Mouse (Mus musculus): Measurements from ENCODE around the gene Cnih2. TPM values are rescaled to one million over a fixed set of nuclear protein-coding genes. Genes with fewer than 3 reads are reported as not detected.
A peak's percentile ranks its signal among the peaks of the same experiment; 100 is the strongest.

Gene Cnih2
- total and polyA plus RNA-seq, 3 experiments: 0.70 TPM; not detected in 2

- Histone ChIP-seq H3K27ac (peak overlapping the region; percentile 59), H3K27me3 (ENCODE audit: control insufficient read depth, insufficient read depth, low read length) (no peaks in the 10 kb centered on the region; the same call in 1 of the 2 replicates), H3K36me3 (ENCODE audit: control insufficient read depth, insufficient read depth, low read length) (no peaks in the 10 kb centered on the region), H3K4me3 (peak overlapping the region; percentile 54), H3K79me2 (replicated peaks; ENCODE audit: control insufficient read depth, insufficient read depth, low read length) (no peaks in the 10 kb centered on the region), H3K4me1 (ENCODE audit: control insufficient read depth, insufficient read depth, low read length) (peaks cover 8% of the 10 kb centered on the region), H3K9ac (ENCODE audit: low read depth, low read length) (peak overlapping the region; percentile 75)
- no peak for TF ChIP-seq POLR2A (IDR thresholded peaks at IDR 0.05; ENCODE audit: insufficient read depth, low read depth, low read length)
- TF ChIP-seq CTCF (IDR thresholded peaks at IDR 0.05): no peak
- no peak for TF ChIP-seq EP300 (IDR thresholded peaks at IDR 0.05; ENCODE audit: insufficient read depth, low read depth, low read length)
- intact Hi-C loops (cut with DNase I): no loop called here
- DNase-seq: peak in 1 of 2 experiments; percentile 38
- 43% methylated on average over 21 of the region's 21 CpGs for WGBS
Measured at GRCm38 (mm10) chr19:5068570-5069234, 29.6 kb downstream of the Cnih2 start.

- Histone ChIP-seq H3K9ac (ENCODE audit: low read depth, low read length) (peak within 1 kb of the TSS; percentile 75), H3K4me3 (peak within 1 kb of the TSS; percentile 54), H3K27ac (peak within 1 kb of the TSS; percentile 59), H3K27me3 (ENCODE audit: control insufficient read depth, insufficient read depth, low read length) (no peaks in the 10 kb centered on the region; the same call in 1 of the 2 replicates), H3K4me1 (ENCODE audit: control insufficient read depth, insufficient read depth, low read length) (peaks cover 8% of the 10 kb centered on the region), H3K36me3 (ENCODE audit: control insufficient read depth, insufficient read depth, low read length) (no peaks in the 10 kb centered on the region), H3K79me2 (replicated peaks; ENCODE audit: control insufficient read depth, insufficient read depth, low read length) (no peaks in the 10 kb centered on the region)
- intact Hi-C loops (cut with DNase I): no loop called here
- TF ChIP-seq EP300 (IDR thresholded peaks at IDR 0.05; ENCODE audit: insufficient read depth, low read depth, low read length) (no peak), POLR2A (IDR thresholded peaks at IDR 0.05; ENCODE audit: insufficient read depth, low read depth, low read length) (peak; percentile 47; the same call in 1 of the 2 replicates), CTCF (IDR thresholded peaks at IDR 0.05) (no peak)
- DNase-seq: peak; percentile 83 to 87
- WGBS: 1% methylated on average over 55 of the region's 56 CpGs
Measured at GRCm38 (mm10) chr19:5067867-5068569, 30.3 kb downstream of the Cnih2 start, which contains the start of gene Cd248. Cd248 (plus strand) TSS chr19:5068078.

GRCm38 (mm10) chr19:5067040-5067799 is 31.1 kb downstream of the Cnih2 start:
- WGBS: 13% methylated on average over 15 of the region's 15 CpGs

GRCm38 (mm10) chr19:5065104-5065503 is 33.2 kb downstream of the Cnih2 start:
- DNase-seq: peak in 1 of 2 experiments; percentile 43

More at GRCm38 (mm10) chr19:5067040-5067799, 31.1 kb downstream of the Cnih2 start:
- peak in 1 of 2 experiments; percentile 38 for DNase-seq
- Histone ChIP-seq H3K4me3 (peak overlapping the region; percentile 54), H3K79me2 (replicated peaks; ENCODE audit: control insufficient read depth, insufficient read depth, low read length) (no peaks in the 10 kb centered on the region), H3K36me3 (ENCODE audit: control insufficient read depth, insufficient read depth, low read length) (no peaks in the 10 kb centered on the region), H3K27ac (peak overlapping the region; percentile 58), H3K27me3 (ENCODE audit: control insufficient read depth, insufficient read depth, low read length) (no peaks in the 10 kb centered on the region; the same call in 1 of the 2 replicates), H3K9ac (ENCODE audit: low read depth, low read length) (peak overlapping the region; percentile 7; the same call in 1 of the 2 replicates), H3K4me1 (ENCODE audit: control insufficient read depth, insufficient read depth, low read length) (peaks cover 6% of the 10 kb centered on the region)
- no peak for TF ChIP-seq POLR2A (IDR thresholded peaks at IDR 0.05; ENCODE audit: insufficient read depth, low read depth, low read length)
- TF ChIP-seq CTCF (IDR thresholded peaks at IDR 0.05): no peak
- no peak for TF ChIP-seq EP300 (IDR thresholded peaks at IDR 0.05; ENCODE audit: insufficient read depth, low read depth, low read length)
- intact Hi-C loops (cut with DNase I): no loop called here

GRCm38 (mm10) chr19:5062446-5062845 is 35.9 kb downstream of the Cnih2 start:
- H3K27ac ChIP-seq: no peak overlapping the region
- intact Hi-C loops (cut with DNase I): no loop called here
- H3K36me3 ChIP-seq (ENCODE audit: control insufficient read depth, insufficient read depth, low read length): no peaks in the 10 kb centered on the region
- no peak overlapping the region for H3K4me3 ChIP-seq
- TF ChIP-seq EP300 (IDR thresholded peaks at IDR 0.05; ENCODE audit: insufficient read depth, low read depth, low read length) (no peak), POLR2A (IDR thresholded peaks at IDR 0.05; ENCODE audit: insufficient read depth, low read depth, low read length) (no peak), CTCF (IDR thresholded peaks at IDR 0.05) (no peak)
- H3K9ac ChIP-seq (ENCODE audit: low read depth, low read length): no peak overlapping the region
- WGBS: 58% methylated on average over 6 of the region's 6 CpGs
- no peaks in the 10 kb centered on the region for H3K79me2 ChIP-seq (replicated peaks; ENCODE audit: control insufficient read depth, insufficient read depth, low read length)
- no peaks in the 10 kb centered on the region for H3K27me3 ChIP-seq (ENCODE audit: control insufficient read depth, insufficient read depth, low read length)
- DNase-seq: peak; percentile 63 to 74
- H3K4me1 ChIP-seq (ENCODE audit: control insufficient read depth, insufficient read depth, low read length): peaks cover 16% of the 10 kb centered on the region

More at GRCm38 (mm10) chr19:5065104-5065503, 33.2 kb downstream of the Cnih2 start:
- peaks cover 6% of the 10 kb centered on the region for H3K4me1 ChIP-seq (ENCODE audit: control insufficient read depth, insufficient read depth, low read length)
- no peak overlapping the region for H3K27ac ChIP-seq
- H3K4me3 ChIP-seq: no peak overlapping the region
- H3K36me3 ChIP-seq (ENCODE audit: control insufficient read depth, insufficient read depth, low read length): no peaks in the 10 kb centered on the region
- no peaks in the 10 kb centered on the region; the same call in 1 of the 2 replicates for H3K27me3 ChIP-seq (ENCODE audit: control insufficient read depth, insufficient read depth, low read length)
- 42% methylated on average over 7 of the region's 7 CpGs for WGBS
- TF ChIP-seq CTCF (IDR thresholded peaks at IDR 0.05) (no peak), POLR2A (IDR thresholded peaks at IDR 0.05; ENCODE audit: insufficient read depth, low read depth, low read length) (no peak), EP300 (IDR thresholded peaks at IDR 0.05; ENCODE audit: insufficient read depth, low read depth, low read length) (no peak)
- no peaks in the 10 kb centered on the region for H3K79me2 ChIP-seq (replicated peaks; ENCODE audit: control insufficient read depth, insufficient read depth, low read length)
- intact Hi-C loops (cut with DNase I): no loop called here
- H3K9ac ChIP-seq (ENCODE audit: low read depth, low read length): no peak overlapping the region

Measured in heart, adult 2 months (tissue).